Mouse (Mus musculus): ENCODE results near the gene Ift122.
"Not testable (repeated sequence)": the region's sequence is repeated elsewhere in the genome, so short reads cannot be mapped to it uniquely, and the experiment has no call there.

GRCm38 (mm10) chr6:115867157-115867556 lies 13.9 kb downstream of the Ift122 start:
- not testable (repeated sequence) for TF ChIP-seq NANOG (IDR thresholded peaks at IDR 0.05; ENCODE audit: borderline replicate concordance, low read length); CTCF (conservative IDR thresholded peaks at IDR 0.05; ENCODE audit: low read length); POU5F1 (IDR thresholded peaks at IDR 0.05; ENCODE audit: borderline replicate concordance, low read length)
